In the genomic region with DNA sequence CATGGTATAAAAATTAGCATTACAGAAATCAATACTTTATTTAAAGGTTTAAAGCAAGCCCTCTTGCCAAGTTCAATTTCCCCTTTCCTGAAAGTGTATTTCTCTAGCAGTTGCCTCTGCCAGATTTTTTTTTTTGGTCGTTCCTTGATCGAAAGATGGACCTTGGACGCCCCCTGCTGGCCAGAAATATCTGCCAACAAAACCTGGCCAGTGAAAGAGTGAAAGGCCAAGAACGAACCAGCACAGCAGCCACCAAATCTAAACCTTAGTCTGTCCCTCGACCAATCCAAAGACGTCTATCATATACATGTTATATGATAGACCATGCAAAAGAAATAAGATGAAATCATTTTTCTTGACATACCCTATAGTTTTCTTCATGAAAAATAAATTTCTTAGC, we compare ENCODE assay signal across 9 mouse cellular contexts. TPM values are rescaled to one million over a fixed set of nuclear protein-coding genes. Genes with fewer than 3 reads are reported as not detected.
DNase-seq lines count a peak whose midpoint lies in the region; ATAC-seq and TF ChIP-seq lines count a peak whose summit lies in the region.
"Had no signal": no experiment of that assay in that cellular context is flagged by ENCODE, and none has a peak within 500 bp of the region (broad histone marks: within the 10 kb centered on the region; RNA-seq: fewer than 3 reads in every experiment).

No protein-coding gene starts in this region.

- whole genome bisulfite sequencing in neural tube, embryonic 15.5 days = 7% methylated on average over 6 of the region's 6 CpGs
- 3% methylated on average over 6 of the region's 6 CpGs for WGBS in cerebellum, adult 2 months
- 7% methylated on average over 6 of the region's 6 CpGs for WGBS in limb, embryonic 14.5 days

- DNase-seq in neural tube, embryonic 10.5 days (ENCODE audit: extremely low spot score, low spot score) = peak; percentile 83
- peak; percentile 65 to 75 for DNase-seq in cerebellum, adult 2 months
- DNase-seq in frontal cortex, adult 2 months (ENCODE audit: extremely low spot score in 1 of 2, low spot score in 1 of 2) = peak; percentile 39 to 92
- peak; percentile 75 for DNase-seq in kidney, adult 9 months
- DNase-seq in limb, embryonic 14.5 days (ENCODE audit: low spot score) = peak; percentile 81
- DNase-seq in ovary, postnatal 10 days (ENCODE audit: low spot score) = peak; percentile 66
- peak; percentile 55 for DNase-seq in thymus, postnatal 25 days

- no peak overlapping the region for H3K4me2 ChIP-seq in neural tube, embryonic 15.5 days
- H3K4me2 ChIP-seq in limb, embryonic 14.5 days (replicated peaks; ENCODE audit: low read depth, low read length, severe bottlenecking) = no peak overlapping the region

- H3K36me3 ChIP-seq in neural tube, embryonic 15.5 days = no peaks in the 10 kb centered on the region
- no peaks in the 10 kb centered on the region for H3K36me3 ChIP-seq in limb, embryonic 14.5 days (ENCODE audit: control insufficient read depth, insufficient read depth, low read length)

- no peaks in the 10 kb centered on the region for H3K4me1 ChIP-seq in neural tube, embryonic 15.5 days
- peaks cover 7% of the 10 kb centered on the region for H3K4me1 ChIP-seq in cerebellum, adult 2 months (ENCODE audit: control insufficient read depth, insufficient read depth, low read length)
- no peaks in the 10 kb centered on the region for H3K4me1 ChIP-seq in limb, embryonic 14.5 days (ENCODE audit: control insufficient read depth, insufficient read depth, low read length)

- no peak for ATAC-seq in neural tube, embryonic 15.5 days (ENCODE audit: low FRiP score)
- ATAC-seq in limb, embryonic 14.5 days (ENCODE audit: low FRiP score, low read depth) = peak; percentile 55; the same call in 1 of the 2 replicates

- no peaks in the 10 kb centered on the region for H3K27me3 ChIP-seq in neural tube, embryonic 15.5 days (replicated peaks)
- no peaks in the 10 kb centered on the region for H3K27me3 ChIP-seq in cerebellum, adult 2 months (ENCODE audit: control insufficient read depth, insufficient read depth, low read length)
- H3K27me3 ChIP-seq in limb, embryonic 14.5 days (ENCODE audit: control insufficient read depth, insufficient read depth, low read length) = no peaks in the 10 kb centered on the region

- no peak overlapping the region for H3K4me3 ChIP-seq in neural tube, embryonic 15.5 days (replicated peaks)
- no peak overlapping the region for H3K4me3 ChIP-seq in cerebellum, adult 2 months (replicated peaks; ENCODE audit: insufficient read depth, low read depth, low read length)
- H3K4me3 ChIP-seq in limb, embryonic 14.5 days (replicated peaks; ENCODE audit: low read length) = no peak overlapping the region

- H3K27ac ChIP-seq in neural tube, embryonic 15.5 days (replicated peaks) = no peak overlapping the region
- H3K27ac ChIP-seq in cerebellum, adult 2 months (ENCODE audit: insufficient read depth, low read length) = no peak overlapping the region
- H3K27ac ChIP-seq in limb, embryonic 14.5 days (replicated peaks; ENCODE audit: low read depth, low read length) = no peak overlapping the region

- TF ChIP-seq POLR2A in cerebellum, adult 2 months (IDR thresholded peaks at IDR 0.05; ENCODE audit: borderline replicate concordance, insufficient read depth, low read length) = no peak
- no peak for TF ChIP-seq POLR2A in limb, embryonic 14.5 days (IDR thresholded peaks at IDR 0.05; ENCODE audit: borderline replicate concordance, extremely low read depth, insufficient read depth, insufficient read length)

- no peaks in the 10 kb centered on the region for H3K9me3 ChIP-seq in neural tube, embryonic 15.5 days (replicated peaks)
- H3K9me3 ChIP-seq in limb, embryonic 14.5 days (ENCODE audit: control insufficient read depth, low read length) = no peaks in the 10 kb centered on the region

- TF ChIP-seq CTCF in cerebellum, adult 2 months (IDR thresholded peaks at IDR 0.05; ENCODE audit: borderline replicate concordance, insufficient read depth, low read depth, low read length) = peak; percentile 54; the same call in 1 of the 2 replicates

- no peak overlapping the region for H3K9ac ChIP-seq in neural tube, embryonic 15.5 days (replicated peaks)
- H3K9ac ChIP-seq in limb, embryonic 14.5 days (ENCODE audit: low read depth, low read length, severe bottlenecking) = no peak overlapping the region

RNA-seq across cellular contexts. Expression of a gene that starts 23.9 kb away (rescaled TPM):
- polyA plus RNA-seq in neural tube, embryonic 15.5 days (2015; fragmentation: Nextera tagmentation; extraction: Ambion mirVana) = not detected in 2 replicates
- polyA plus RNA-seq in cerebellum, adult 2 months (2012; rRNA removed) = not detected in 2 replicates
- polyA plus RNA-seq in frontal cortex, adult 2 months (2012; rRNA removed) = not detected in 2 replicates
- polyA plus RNA-seq in limb, embryonic 14.5 days (2012; rRNA removed) = 6.5 and 7.3 TPM in 2 replicates
- 1.3 and 2.4 TPM in 2 replicates for polyA plus RNA-seq in limb, embryonic 14.5 days (2014; fragmentation: Nextera tagmentation; extraction: Ambion mirVana)
- polyA plus RNA-seq: stomach, embryonic 14.5 days had no signal

RNA-seq across cellular contexts. Expression of a gene that starts 55.9 kb away (rescaled TPM):
- not detected in 2 replicates for polyA plus RNA-seq in neural tube, embryonic 15.5 days (2015; fragmentation: Nextera tagmentation; extraction: Ambion mirVana)
- polyA plus RNA-seq in cerebellum, adult 2 months (2012; rRNA removed) = not detected in 2 replicates
- not detected in 2 replicates for polyA plus RNA-seq in frontal cortex, adult 2 months (2012; rRNA removed)
- polyA plus RNA-seq in limb, embryonic 14.5 days (2012; rRNA removed) = 2.3 and 2.5 TPM in 2 replicates
- 2.8 and 3.9 TPM in 2 replicates for polyA plus RNA-seq in limb, embryonic 14.5 days (2014; fragmentation: Nextera tagmentation; extraction: Ambion mirVana)
- polyA plus RNA-seq: stomach, embryonic 14.5 days had no signal
